Mouse (Mus musculus) testis, postnatal 10 days (tissue): ENCODE measurements around the gene Mdh1.
"Not testable (repeated sequence)": the region's sequence is repeated elsewhere in the genome, so short reads cannot be mapped to it uniquely, and the experiment has no call there.

Experiments
- DNase-seq: peaks from one replicate; pipeline ENCODE4 v3.0.0; 2021; ENCODE audit warnings: low spot score

The Mdh1 gene

GRCm38 (mm10) chr11:21545951-21546350 lies 26.2 kb downstream of the Mdh1 start:
- no peak for DNase-seq

DNA sequence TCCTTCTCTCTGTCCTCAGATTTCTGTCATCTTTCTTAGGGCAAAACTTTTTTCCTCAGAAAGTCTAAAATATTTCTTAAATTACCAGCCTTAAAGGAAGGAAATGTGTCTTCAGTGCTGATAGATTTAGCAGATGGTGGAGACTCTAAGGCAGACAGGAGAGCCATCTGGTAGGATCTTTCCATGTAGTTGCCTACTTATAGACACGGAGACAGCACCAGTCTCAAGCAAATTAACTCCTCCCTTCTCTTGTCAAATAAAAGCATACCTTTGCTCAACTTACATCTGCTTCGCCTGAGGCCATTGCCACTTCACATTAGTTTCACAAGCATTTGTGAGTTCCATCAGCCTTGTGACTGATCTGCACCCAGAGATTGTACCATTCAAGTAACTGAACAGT lies 27.1 kb downstream of the Mdh1 start:
- DNase-seq = no peak

DNA sequence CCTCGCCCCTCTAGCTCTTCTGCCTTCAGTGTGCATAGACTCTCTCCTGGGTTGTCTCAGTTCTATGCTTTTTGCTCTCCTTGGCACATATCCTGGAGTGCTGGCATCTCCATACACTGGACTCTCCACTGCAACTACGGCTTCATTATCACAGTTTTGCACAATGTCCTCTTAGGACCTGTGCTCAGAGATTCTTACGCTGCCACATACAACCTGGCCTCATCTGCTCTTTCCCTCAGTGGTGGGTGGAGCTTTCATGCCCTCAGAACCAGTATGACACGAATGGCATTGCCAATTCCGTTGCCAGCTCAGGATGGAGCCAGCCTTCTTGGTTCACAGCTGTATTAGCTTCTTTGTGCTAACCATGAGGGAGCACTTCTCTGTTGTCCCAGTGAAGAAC lies 29.4 kb downstream of the Mdh1 start:
- DNase-seq = no peak

DNA sequence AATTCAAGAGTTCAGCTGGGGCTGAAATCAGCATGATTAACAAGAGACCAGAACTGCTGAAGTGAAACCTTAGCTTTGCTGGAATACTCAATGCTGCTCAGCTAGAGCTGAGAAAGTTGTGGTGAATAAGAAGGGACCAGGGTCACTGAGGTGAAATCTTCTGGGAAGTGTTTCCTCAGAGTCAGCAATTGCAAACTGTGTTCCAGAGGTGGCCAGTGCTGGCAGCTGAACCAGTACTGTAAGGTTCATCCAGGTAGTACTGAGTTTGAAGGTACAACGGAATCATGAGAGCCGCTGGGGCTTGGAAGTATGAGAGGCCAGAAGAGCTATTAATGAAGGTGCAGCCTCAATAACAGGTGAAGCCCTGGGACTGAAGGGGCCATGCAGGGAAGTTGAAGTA lies 31.5 kb downstream of the Mdh1 start:
- no peak for DNase-seq

GRCm38 (mm10) chr11:21540072-21540471 lies 32.1 kb downstream of the Mdh1 start:
- DNase-seq = no peak

DNA sequence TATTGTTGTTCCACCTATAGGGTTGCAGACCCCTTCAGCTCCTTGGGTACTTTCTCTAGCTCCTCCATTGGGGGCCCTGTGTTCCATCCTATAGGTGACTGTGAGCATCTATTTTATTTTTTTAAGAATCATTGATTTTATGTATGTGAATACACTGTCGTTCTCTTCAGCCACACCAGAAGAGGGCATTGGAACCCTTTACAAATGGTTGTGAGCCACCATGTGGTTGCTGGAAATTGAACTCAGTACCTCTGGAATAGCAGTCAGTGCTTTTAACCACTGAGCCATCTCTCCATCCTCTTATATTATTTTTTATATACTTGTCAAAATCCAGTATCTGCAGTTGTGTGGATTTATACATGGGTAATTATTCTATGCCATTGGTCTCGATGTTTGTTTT lies 41.3 kb downstream of the Mdh1 start:
- DNase-seq = not testable (repeated sequence)

- DNase-seq = no peak
These were observed 43.3 kb downstream of the Mdh1 start for GRCm38 (mm10) chr11:21528676-21529394.

DNA sequence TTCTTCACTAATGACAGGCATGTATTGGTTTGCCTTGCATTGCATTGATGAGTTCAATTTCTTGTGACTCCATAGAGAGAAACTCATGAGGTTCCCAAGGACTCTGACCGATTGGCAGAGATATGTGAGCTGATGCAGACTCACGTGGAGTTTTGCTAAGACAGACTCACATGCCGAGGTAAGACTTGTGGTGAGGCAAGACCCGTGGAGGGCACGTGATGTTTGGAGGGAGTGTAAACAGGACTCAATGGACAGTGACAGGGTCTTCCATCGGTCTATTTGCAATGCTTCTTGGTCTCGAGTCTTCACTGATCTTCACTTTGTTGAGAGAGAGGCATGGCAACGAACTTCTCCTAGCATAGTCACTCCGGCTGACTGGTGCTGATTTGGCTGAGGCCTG lies 54.4 kb downstream of the Mdh1 start:
- no peak for DNase-seq

GRCm38 (mm10) chr11:21516396-21516795 lies 55.8 kb downstream of the Mdh1 start:
- DNase-seq = not testable (repeated sequence)

GRCm38 (mm10) chr11:21510577-21510976 lies 61.6 kb downstream of the Mdh1 start:
- not testable (repeated sequence) for DNase-seq

- DNase-seq = not testable (repeated sequence)
These were observed 63.5 kb downstream of the Mdh1 start for GRCm38 (mm10) chr11:21508713-21509112.

DNA sequence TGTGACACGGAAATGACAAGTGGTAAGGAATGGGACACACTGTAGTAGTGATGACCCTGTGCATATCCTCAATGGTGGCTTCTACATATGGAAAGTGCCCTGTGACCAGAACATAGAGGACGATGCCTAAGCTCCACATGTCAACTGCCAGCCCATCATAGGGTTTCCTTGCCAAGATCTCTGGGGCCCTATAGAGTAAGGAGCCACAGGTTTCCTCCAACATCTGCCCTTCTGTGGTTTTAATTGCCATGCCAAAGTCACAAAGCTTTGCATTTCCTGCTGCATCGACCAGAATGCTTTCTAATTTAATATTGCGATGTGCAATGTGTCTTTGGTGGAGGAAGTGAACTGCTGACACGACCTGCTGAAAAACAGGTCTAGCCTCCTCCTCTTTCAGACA lies 65.1 kb downstream of the Mdh1 start:
- DNase-seq = not testable (repeated sequence)
